Mouse (Mus musculus) forebrain, embryonic 12.5 days (tissue): ENCODE results near the gene Phlda1. TPM values are rescaled to one million over a fixed set of nuclear protein-coding genes. Genes with fewer than 3 reads are reported as not detected.
A peak's percentile ranks its signal among the peaks of the same experiment; 100 is the strongest.

Experiments
- ATAC-seq: fragments of 200-750 bp; cut with Nextera tagmentation; 2 replicates; pipeline ENCODE4 v1.8.0; 2017; ENCODE audit warnings: moderate TSS enrichment; ENCODE audit not compliant: low FRiP score
- H3K27ac ChIP-seq: fragments of 300-500 bp; sonication (generic); 2 replicates; pipeline ENCODE4 v1.5.1; 2016; ENCODE audit warnings: mild to moderate bottlenecking
- H3K27me3 ChIP-seq: fragments of 300-500 bp; sonication (generic); 2 replicates; pipeline ENCODE4 v1.6.1; 2016; ENCODE audit warnings: mild to moderate bottlenecking
- H3K36me3 ChIP-seq: fragments of 300-500 bp; sonication (generic); replicated peaks from 2 replicates; pipeline ENCODE4 v1.6.1; 2016; ENCODE audit warnings: mild to moderate bottlenecking
- H3K4me1 ChIP-seq: fragments of 300-500 bp; sonication (generic); 2 replicates; pipeline ENCODE4 v1.6.1; 2016
- H3K4me2 ChIP-seq: fragments of 300-500 bp; sonication (generic); 2 replicates; pipeline ENCODE4 v1.6.1; 2016; ENCODE audit warnings: mild to moderate bottlenecking, moderate library complexity
- H3K4me3 ChIP-seq: fragments of 300-500 bp; sonication (generic); replicated peaks from 2 replicates; pipeline ENCODE4 v1.5.1; 2016; ENCODE audit warnings: mild to moderate bottlenecking
- H3K9ac ChIP-seq: fragments of 300-500 bp; sonication (generic); 2 replicates; pipeline ENCODE4 v1.6.1; 2016; ENCODE audit warnings: mild to moderate bottlenecking
- H3K9me3 ChIP-seq: fragments of 300-500 bp; sonication (generic); 2 replicates; pipeline ENCODE4 v1.6.1; 2016
- WGBS: fragments of 180-500 bp; shearing (Covaris S2); methylation state at CpG from one replicate; pipeline ENCODE4 v1.1.7; 2016; 5-methylcytosine and 5-hydroxymethylcytosine counted together
- polyA plus RNA-seq: library from polyadenylated mRNA; unstranded; fragments of >200 nt; fragmentation: Nextera tagmentation; extraction: Ambion mirVana; gene quantifications from 2 replicates; pipeline ENCODE4 v1.2.1, GENCODE M21; 2016

Phlda1 gene
- polyA plus RNA-seq, 1 experiment from 2014 or later = 17.8 TPM

DNA sequence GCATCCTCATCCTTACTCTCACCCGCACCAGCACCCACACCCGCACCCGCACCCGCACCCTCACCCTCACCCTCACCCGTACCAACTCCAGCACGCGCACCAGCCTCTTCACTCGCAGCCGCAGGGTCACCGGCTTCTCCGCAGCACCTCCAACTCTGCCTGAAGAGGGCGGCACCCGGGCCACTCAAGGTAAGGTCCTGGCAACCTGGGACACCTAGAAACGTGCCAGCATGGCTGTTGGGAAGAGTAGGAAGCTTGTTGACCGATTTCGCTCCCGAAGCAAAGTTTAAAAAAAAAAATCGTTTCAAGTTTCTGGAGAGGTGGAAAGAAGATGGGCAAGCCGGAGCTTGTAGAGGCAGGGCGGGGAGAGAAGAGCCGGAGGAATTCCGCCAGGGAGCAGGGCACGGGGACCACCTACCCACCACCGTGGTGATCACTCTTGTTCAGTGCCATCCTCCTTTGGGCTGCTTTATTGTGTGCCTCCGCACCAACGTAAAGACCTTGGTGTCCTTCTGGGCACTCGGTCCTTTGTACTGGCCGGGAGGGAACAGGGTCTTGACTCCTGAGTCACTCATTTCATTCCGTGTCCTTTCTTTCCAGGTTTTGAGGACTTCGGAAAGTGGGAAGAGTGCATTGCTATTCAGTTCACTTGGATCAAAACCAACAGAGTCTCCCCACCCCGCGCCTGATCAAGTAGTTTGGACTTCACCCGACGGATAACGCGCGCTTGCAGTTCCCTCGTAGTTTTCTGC, 1.6 kb downstream of the Phlda1 start:
- peak overlapping the region; percentile 71 for H3K4me3 ChIP-seq
- H3K4me2 ChIP-seq = peak overlapping the region; percentile 95
- H3K27me3 ChIP-seq = peaks cover 13% of the 10 kb centered on the region; the same call in 1 of the 2 replicates
- peak; percentile 7; the same call in 1 of the 2 replicates for ATAC-seq
- H3K4me1 ChIP-seq = peaks cover 28% of the 10 kb centered on the region
- H3K9ac ChIP-seq = peak overlapping the region; percentile 87
- peak overlapping the region; percentile 91 for H3K27ac ChIP-seq
- under 1% methylated on average over 38 of the region's 38 CpGs for WGBS
- H3K36me3 ChIP-seq = no peaks in the 10 kb centered on the region
- H3K9me3 ChIP-seq = no peaks in the 10 kb centered on the region

GRCm38 (mm10) chr10:111508324-111509080, 2.4 kb downstream of the Phlda1 start:
- H3K4me3 ChIP-seq = peak overlapping the region; percentile 71
- H3K27me3 ChIP-seq = peaks cover 13% of the 10 kb centered on the region; the same call in 1 of the 2 replicates
- 9% methylated on average over 7 of the region's 7 CpGs for WGBS
- H3K4me2 ChIP-seq = peak overlapping the region; percentile 95
- no peaks in the 10 kb centered on the region for H3K9me3 ChIP-seq
- no peak overlapping the region for H3K27ac ChIP-seq
- ATAC-seq = no peak
- peaks cover 23% of the 10 kb centered on the region for H3K4me1 ChIP-seq
- no peak overlapping the region for H3K9ac ChIP-seq
- no peaks in the 10 kb centered on the region for H3K36me3 ChIP-seq

DNA sequence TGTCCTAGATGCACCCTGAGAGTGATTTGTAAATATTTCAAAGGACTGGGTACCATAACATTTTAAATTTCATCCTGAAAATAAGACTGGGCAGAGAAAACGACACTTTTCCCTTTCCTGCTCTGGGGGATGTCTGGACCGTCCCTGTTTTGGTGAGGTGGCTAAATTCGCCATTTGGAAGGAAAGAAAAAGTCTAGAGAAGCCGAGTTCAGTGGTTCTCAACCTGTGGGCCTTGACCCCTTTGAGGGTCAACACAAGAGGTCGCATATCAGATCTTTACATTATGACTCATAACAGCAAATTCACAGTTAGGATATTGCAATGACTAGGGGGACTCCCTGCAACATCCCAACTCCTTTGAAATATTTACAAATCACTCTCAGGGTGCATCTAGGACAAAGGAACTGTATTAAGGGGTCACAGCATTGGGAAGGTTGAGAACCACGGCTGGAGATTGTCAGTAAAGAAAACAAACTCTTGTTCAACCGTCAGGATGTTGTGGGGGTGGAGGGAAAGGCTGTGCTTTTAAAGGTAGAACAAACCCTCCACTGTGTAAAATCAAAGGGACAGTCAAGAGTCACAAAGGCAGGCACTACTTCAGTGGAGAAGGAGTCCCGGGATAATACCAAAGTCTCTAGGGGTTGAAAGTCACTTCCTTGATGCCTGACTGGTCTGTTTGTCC, 3.2 kb downstream of the Phlda1 start:
- H3K27ac ChIP-seq = no peak overlapping the region

DNA sequence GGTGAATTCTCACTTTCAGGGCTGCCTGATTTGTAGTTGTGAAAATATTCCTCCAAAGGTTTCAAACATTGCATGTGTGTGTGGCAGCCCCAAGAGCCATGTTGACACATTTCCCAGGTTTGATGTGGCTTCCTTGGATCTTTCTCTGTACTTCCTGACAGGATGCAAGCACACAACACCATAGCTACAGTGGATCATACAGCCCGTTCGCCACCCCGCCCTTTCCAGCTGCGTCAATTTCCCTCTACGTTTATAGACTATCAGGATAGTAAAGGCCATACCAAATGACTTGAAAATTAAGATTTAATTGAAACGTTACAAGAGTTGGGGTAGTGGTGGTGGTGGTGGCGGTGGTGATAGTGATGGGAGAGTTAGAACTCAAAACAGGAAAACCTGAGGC, 3.9 kb downstream of the Phlda1 start:
- Histone ChIP-seq H3K9ac (no peak overlapping the region), H3K9me3 (no peaks in the 10 kb centered on the region), H3K4me3 (no peak overlapping the region), H3K4me2 (no peak overlapping the region), H3K27ac (no peak overlapping the region), H3K36me3 (no peaks in the 10 kb centered on the region), H3K27me3 (peaks cover 13% of the 10 kb centered on the region; the same call in 1 of the 2 replicates), H3K4me1 (peaks cover 23% of the 10 kb centered on the region)
- 86% methylated on average over 7 of the region's 7 CpGs for WGBS
- no peak for ATAC-seq

More for the DNA sequence above, 3.2 kb downstream of the Phlda1 start:
- Histone ChIP-seq H3K9me3 (no peaks in the 10 kb centered on the region), H3K9ac (no peak overlapping the region), H3K27me3 (peaks cover 13% of the 10 kb centered on the region; the same call in 1 of the 2 replicates), H3K4me3 (peak overlapping the region; percentile 12; the same call in 1 of the 2 replicates), H3K4me2 (peak overlapping the region; percentile 37), H3K4me1 (peaks cover 23% of the 10 kb centered on the region), H3K36me3 (no peaks in the 10 kb centered on the region)
- 28% methylated on average over 8 of the region's 8 CpGs for WGBS
- no peak for ATAC-seq

DNA sequence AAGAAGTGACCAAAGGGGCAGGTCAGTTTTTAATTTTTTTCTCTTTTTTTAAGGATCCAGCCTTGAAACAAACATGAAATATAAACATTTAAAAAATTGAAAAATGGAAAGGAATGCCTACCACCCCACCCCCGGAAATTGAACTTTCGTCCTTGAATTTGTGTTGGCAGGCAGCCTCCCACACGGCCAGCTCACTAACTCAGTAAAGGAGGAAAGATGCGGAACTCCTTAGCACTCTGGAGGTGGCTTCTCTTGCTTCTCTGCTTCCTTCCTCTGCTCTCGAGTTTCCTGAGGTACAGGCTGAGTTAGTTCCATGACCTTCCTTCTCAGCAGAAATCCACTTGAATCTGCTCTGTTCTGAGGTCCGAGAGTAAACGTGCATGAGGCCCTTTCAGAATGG, 4.7 kb downstream of the Phlda1 start:
- no peak for ATAC-seq
- no peak overlapping the region for H3K27ac ChIP-seq
- H3K4me1 ChIP-seq = peaks cover 19% of the 10 kb centered on the region
- 51% methylated on average over 7 of the region's 7 CpGs for WGBS
- H3K27me3 ChIP-seq = 0 out of 2 replicates have a peak, but pooled peaks cover 13% of the 10 kb centered on the region
- no peaks in the 10 kb centered on the region for H3K36me3 ChIP-seq
- no peak overlapping the region for H3K4me3 ChIP-seq
- no peak overlapping the region for H3K9ac ChIP-seq
- H3K4me2 ChIP-seq = no peak overlapping the region
- H3K9me3 ChIP-seq = no peaks in the 10 kb centered on the region

DNA sequence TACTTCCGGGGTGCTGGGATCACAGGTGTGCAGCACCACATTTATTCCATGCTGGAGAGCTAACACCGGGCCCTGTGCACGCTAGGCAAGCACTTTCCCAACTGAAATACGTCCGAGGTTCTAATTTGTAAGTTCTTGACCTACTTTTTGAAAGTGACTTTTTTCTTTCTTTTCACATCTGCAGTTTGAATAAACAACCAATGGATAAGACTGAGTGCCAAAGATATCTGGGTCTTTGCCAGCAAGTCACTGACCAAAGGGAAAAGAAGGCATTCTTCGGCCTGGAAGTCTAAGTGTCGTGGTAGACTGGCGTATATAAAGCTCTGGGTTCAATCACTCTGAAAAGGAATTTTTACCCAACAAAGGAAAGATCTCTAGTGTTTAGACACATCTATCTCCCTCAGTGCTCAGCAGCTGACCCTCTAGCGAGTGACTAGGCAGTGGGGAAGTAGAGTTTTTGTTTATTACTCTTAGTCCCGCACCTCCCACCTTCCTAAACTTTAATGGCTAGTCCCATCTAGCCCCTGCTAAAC, 6.0 kb downstream of the Phlda1 start:
- no peak for ATAC-seq
- no peak overlapping the region for H3K27ac ChIP-seq
- H3K27me3 ChIP-seq = 0 out of 2 replicates have a peak, but pooled peaks cover 13% of the 10 kb centered on the region
- H3K4me1 ChIP-seq = peaks cover 16% of the 10 kb centered on the region
- no peaks in the 10 kb centered on the region for H3K36me3 ChIP-seq
- 84% methylated on average over 10 of the region's 10 CpGs for WGBS
- H3K4me3 ChIP-seq = no peak overlapping the region
- no peaks in the 10 kb centered on the region for H3K9me3 ChIP-seq
- H3K9ac ChIP-seq = no peak overlapping the region
- H3K4me2 ChIP-seq = no peak overlapping the region

- no peak for ATAC-seq
- WGBS = 89% methylated on average over 5 of the region's 5 CpGs
- H3K4me1 ChIP-seq = peaks cover 1% of the 10 kb centered on the region
- H3K4me2 ChIP-seq = no peak overlapping the region
- H3K9ac ChIP-seq = no peak overlapping the region
- H3K27ac ChIP-seq = no peak overlapping the region
- H3K4me3 ChIP-seq = no peak overlapping the region
- H3K27me3 ChIP-seq = 0 out of 2 replicates have a peak, but pooled peaks cover 9% of the 10 kb centered on the region
- H3K36me3 ChIP-seq = no peaks in the 10 kb centered on the region
- H3K9me3 ChIP-seq = no peaks in the 10 kb centered on the region
Measured at GRCm38 (mm10) chr10:111514282-111514885, 8.3 kb downstream of the Phlda1 start.

DNA sequence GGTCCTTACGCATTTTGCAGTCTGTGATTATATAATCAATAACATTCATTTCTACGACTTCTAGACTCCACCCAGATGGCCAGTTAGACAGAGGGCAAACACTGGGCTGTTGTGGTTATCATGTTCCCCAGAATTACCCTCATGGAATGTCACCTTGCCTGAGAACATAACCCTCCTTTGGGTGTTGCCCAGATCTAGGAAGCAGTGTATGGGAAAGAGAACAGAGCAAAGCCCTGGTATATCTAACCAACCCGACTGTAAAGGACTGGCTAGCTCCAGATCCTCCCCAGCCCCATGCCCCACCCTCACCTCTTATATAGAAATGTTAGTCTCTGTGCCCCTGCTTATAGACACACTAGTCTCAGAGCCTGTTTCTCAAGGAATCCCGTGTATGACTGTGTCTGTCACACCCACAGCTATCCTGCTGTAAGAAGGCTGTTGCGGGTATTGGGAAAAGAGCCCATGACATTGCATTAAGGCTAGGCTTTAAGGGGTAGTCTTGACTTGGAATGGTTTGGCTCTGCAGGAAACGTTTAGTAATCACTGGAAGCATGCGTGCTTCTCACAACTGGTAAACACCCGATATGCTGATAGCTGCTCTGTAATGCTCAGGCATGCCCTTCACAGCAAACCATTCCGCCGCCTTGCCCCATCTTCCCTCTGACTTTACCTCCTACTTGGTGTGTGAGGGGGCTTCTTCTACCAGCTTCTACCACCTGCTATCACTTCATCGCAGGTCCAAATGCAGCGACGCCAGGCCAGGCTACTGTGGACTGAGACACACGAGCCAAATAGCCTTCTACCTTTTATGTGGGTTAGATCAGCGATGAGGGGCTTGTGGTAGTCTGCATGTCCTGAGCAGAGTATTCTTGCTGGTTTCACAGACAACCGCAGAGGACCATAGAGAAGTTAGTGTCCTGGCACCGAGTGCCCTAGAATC, 9.3 kb downstream of the Phlda1 start:
- H3K9ac ChIP-seq = no peak overlapping the region
- 0 out of 2 replicates have a peak, but pooled peaks cover 8% of the 10 kb centered on the region for H3K27me3 ChIP-seq
- 92% methylated on average over 17 of the region's 17 CpGs for whole genome bisulfite sequencing
- H3K27ac ChIP-seq = no peak overlapping the region
- no peaks in the 10 kb centered on the region for H3K36me3 ChIP-seq
- no peak overlapping the region for H3K4me2 ChIP-seq
- ATAC-seq = no peak
- no peaks in the 10 kb centered on the region for H3K9me3 ChIP-seq
- H3K4me1 ChIP-seq = peaks cover 9% of the 10 kb centered on the region
- H3K4me3 ChIP-seq = no peak overlapping the region

GRCm38 (mm10) chr10:111516172-111516588, 10.1 kb downstream of the Phlda1 start:
- WGBS = 80% methylated on average over 13 of the region's 13 CpGs
- no peaks in the 10 kb centered on the region for H3K9me3 ChIP-seq

GRCm38 (mm10) chr10:111516804-111517436, 10.8 kb downstream of the Phlda1 start:
- 91% methylated on average over 8 of the region's 8 CpGs for WGBS
- H3K4me2 ChIP-seq = no peak overlapping the region
- no peak for ATAC-seq
- no peak overlapping the region for H3K27ac ChIP-seq
- no peaks in the 10 kb centered on the region for H3K27me3 ChIP-seq
- peaks cover 14% of the 10 kb centered on the region for H3K4me1 ChIP-seq
- no peak overlapping the region for H3K9ac ChIP-seq
- no peak overlapping the region for H3K4me3 ChIP-seq
- no peaks in the 10 kb centered on the region for H3K9me3 ChIP-seq
- H3K36me3 ChIP-seq = no peaks in the 10 kb centered on the region

More at GRCm38 (mm10) chr10:111516172-111516588, 10.1 kb downstream of the Phlda1 start:
- H3K27ac ChIP-seq = no peak overlapping the region
- H3K4me3 ChIP-seq = no peak overlapping the region
- H3K9ac ChIP-seq = no peak overlapping the region
- H3K4me1 ChIP-seq = peaks cover 14% of the 10 kb centered on the region
- no peak overlapping the region for H3K4me2 ChIP-seq
- no peaks in the 10 kb centered on the region for H3K36me3 ChIP-seq
- H3K27me3 ChIP-seq = 0 out of 2 replicates have a peak, but pooled peaks cover 7% of the 10 kb centered on the region
- ATAC-seq = no peak
